Mouse (Mus musculus) MEL (cell line): ENCODE results near the gene Alkbh4. TPM values are rescaled to one million over a fixed set of nuclear protein-coding genes. Genes with fewer than 3 reads are reported as not detected.

Experiments used
- DNase-seq: peaks from one replicate; pipeline ENCODE4 v3.0.0; 2011; ENCODE audit warnings: low read depth, low spot score
- H3K27ac ChIP-seq: 2 replicates; pipeline ENCODE4 v1.5.1; 2012; ENCODE audit warnings: low read depth, mild to moderate bottlenecking, control low read depth, low read length, moderate library complexity; ENCODE audit not compliant: control insufficient read depth
- H3K27me3 ChIP-seq, 2 experiments: fragments of 150-350 bp in 1 of 2; sonication (generic) in 1 of 2; 2 replicates each; pipeline ENCODE4 v1.6.1; 2012; ENCODE audit warnings: low read length in 2 of 2, mild to moderate bottlenecking in 2 of 2, improper control_type of control experiment in 1 of 2, moderate library complexity in 1 of 2; ENCODE audit not compliant: insufficient read depth in 2 of 2, control insufficient read depth in 1 of 2
- H3K36me3 ChIP-seq, 2 experiments: 2 replicates each; pipeline ENCODE4 v1.6.1; 2012 to 2014; ENCODE audit warnings: low read length in 2 of 2, improper control_type of control experiment in 1 of 2, inconsistent platforms in 1 of 2, mild to moderate bottlenecking in 1 of 2; ENCODE audit not compliant: insufficient read depth in 2 of 2, control insufficient read depth in 1 of 2
- H3K4me1 ChIP-seq, 2 experiments: fragments of 150-350 bp in 1 of 2; sonication (generic) in 1 of 2; 2 replicates each; pipeline ENCODE4 v1.6.1; 2012; ENCODE audit warnings: low read length in 2 of 2, improper control_type of control experiment in 1 of 2, mild to moderate bottlenecking in 1 of 2; ENCODE audit not compliant: insufficient read depth in 2 of 2, control insufficient read depth in 1 of 2
- H3K4me3 ChIP-seq, 2 experiments: fragments of 150-350 bp in 1 of 2; sonication (generic) in 1 of 2; 2 replicates each; pipeline ENCODE4 v1.5.1; 2012; ENCODE audit warnings: low read depth in 2 of 2, low read length in 2 of 2, mild to moderate bottlenecking in 2 of 2, moderate library complexity in 2 of 2, control low read depth in 1 of 2, improper control_type of control experiment in 1 of 2; ENCODE audit not compliant: control insufficient read depth in 1 of 2, insufficient read depth in 1 of 2
- H3K79me2 ChIP-seq: 2 replicates; pipeline ENCODE4 v1.6.1; 2012; ENCODE audit warnings: mild to moderate bottlenecking, low read length, moderate library complexity; ENCODE audit not compliant: control insufficient read depth, poor library complexity, insufficient read depth
- H3K9ac ChIP-seq: 2 replicates; pipeline ENCODE4 v1.6.1; 2012; ENCODE audit warnings: low read depth, mild to moderate bottlenecking, control low read depth, low read length, moderate library complexity; ENCODE audit not compliant: control insufficient read depth, poor library complexity, severe bottlenecking
- H3K9me3 ChIP-seq: fragments of 150-350 bp; sonication (generic); replicated peaks from 2 replicates; pipeline ENCODE4 v1.6.1; 2012; ENCODE audit warnings: mild to moderate bottlenecking, low read length, improper control_type of control experiment, moderate library complexity; ENCODE audit not compliant: insufficient read depth
- BHLHE40 ChIP-seq: IDR thresholded peaks from 2 replicates; pipeline ENCODE4 v1.6.1; 2012; ENCODE audit warnings: low read depth, mild to moderate bottlenecking, inconsistent platforms, low read length, improper control_type of control experiment, borderline replicate concordance
- CTCF ChIP-seq, 3 experiments: IDR thresholded peaks in 2 of 3; conservative IDR thresholded peaks in 1 of 3; 2 replicates each; pipeline ENCODE4 v1.5.1; 2011 to 2012; ENCODE audit warnings: low read length in 3 of 3, low read depth in 2 of 3, mild to moderate bottlenecking in 2 of 3, improper control_type of control experiment in 1 of 3, inconsistent platforms in 1 of 3, mixed read lengths in 1 of 3, moderate library complexity in 1 of 3; ENCODE audit not compliant: control insufficient read depth in 1 of 3, insufficient read depth in 1 of 3, poor library complexity in 1 of 3, severe bottlenecking in 1 of 3
- E2F4 ChIP-seq: IDR thresholded peaks from 2 replicates; pipeline ENCODE4 v1.6.1; 2011; ENCODE audit warnings: low read depth, low read length, improper control_type of control experiment, borderline replicate concordance
- GABPA ChIP-seq: IDR thresholded peaks from 2 replicates; pipeline ENCODE4 v1.6.1; 2012; ENCODE audit warnings: low read depth, mild to moderate bottlenecking, inconsistent platforms, low read length, improper control_type of control experiment, moderate library complexity
- HCFC1 ChIP-seq: IDR thresholded peaks from 2 replicates; pipeline ENCODE4 v1.6.1; 2012; ENCODE audit warnings: low read depth, mild to moderate bottlenecking, inconsistent platforms, low read length, improper control_type of control experiment, moderate library complexity
- JUND ChIP-seq: IDR thresholded peaks from 2 replicates; pipeline ENCODE4 v1.6.1; 2011; ENCODE audit warnings: low read depth, mild to moderate bottlenecking, improper control_type of control experiment, low read length
- KAT2A ChIP-seq: conservative IDR thresholded peaks from 2 replicates; pipeline ENCODE4 v1.6.1; 2012; ENCODE audit warnings: low read depth, low read length, improper control_type of control experiment, inconsistent platforms
- MAX ChIP-seq: IDR thresholded peaks from 2 replicates; pipeline ENCODE4 v1.6.1; 2011; ENCODE audit warnings: low read length, improper control_type of control experiment
- MEF2A ChIP-seq: IDR thresholded peaks from 2 replicates; pipeline ENCODE4 v1.6.1; 2014; ENCODE audit warnings: low read depth, mild to moderate bottlenecking, inconsistent platforms, low read length, improper control_type of control experiment; ENCODE audit not compliant: poor library complexity, insufficient replicate concordance, severe bottlenecking; ENCODE audit errors: extremely low read depth
- MXI1 ChIP-seq: IDR thresholded peaks from 2 replicates; pipeline ENCODE4 v1.6.1; 2011; ENCODE audit warnings: mild to moderate bottlenecking, low read depth, low read length, improper control_type of control experiment
- MYB ChIP-seq: IDR thresholded peaks from 2 replicates; pipeline ENCODE4 v1.6.1; 2011; ENCODE audit warnings: mild to moderate bottlenecking, low read depth, low read length, improper control_type of control experiment
- MYC ChIP-seq: IDR thresholded peaks from 2 replicates; pipeline ENCODE4 v1.6.1; 2011; ENCODE audit warnings: low read depth, mild to moderate bottlenecking, low read length, improper control_type of control experiment, moderate library complexity
- NELFE ChIP-seq: IDR thresholded peaks from 2 replicates; pipeline ENCODE4 v1.6.1; 2011; ENCODE audit warnings: low read depth, low read length, improper control_type of control experiment
- POLR2AphosphoS2 ChIP-seq: IDR thresholded peaks from 2 replicates; pipeline ENCODE4 v1.6.1; 2011; ENCODE audit warnings: low read length, improper control_type of control experiment
- POLR2AphosphoS5 ChIP-seq: IDR thresholded peaks from 2 replicates; pipeline ENCODE4 v1.6.1; 2012; ENCODE audit warnings: low read depth, borderline replicate concordance, mild to moderate bottlenecking, inconsistent platforms, low read length, moderate library complexity, mixed read lengths
- RAD21 ChIP-seq: IDR thresholded peaks from 2 replicates; pipeline ENCODE4 v1.6.1; 2011; ENCODE audit warnings: mild to moderate bottlenecking, low read depth, low read length, improper control_type of control experiment
- RCOR1 ChIP-seq: IDR thresholded peaks from 2 replicates; pipeline ENCODE4 v1.6.1; 2012; ENCODE audit warnings: low read depth, mild to moderate bottlenecking, inconsistent platforms, low read length, improper control_type of control experiment
- SIN3A ChIP-seq: IDR thresholded peaks from 2 replicates; pipeline ENCODE4 v1.6.1; 2012; ENCODE audit warnings: low read length, improper control_type of control experiment, inconsistent platforms
- SMC3 ChIP-seq: IDR thresholded peaks from 2 replicates; pipeline ENCODE4 v1.6.1; 2011; ENCODE audit warnings: low read depth, low read length, improper control_type of control experiment
- TAL1 ChIP-seq: IDR thresholded peaks from 2 replicates; pipeline ENCODE4 v1.6.1; 2012; ENCODE audit warnings: mild to moderate bottlenecking, inconsistent platforms, low read length, moderate library complexity, mixed read lengths
- TBP ChIP-seq: IDR thresholded peaks from 2 replicates; pipeline ENCODE4 v1.8.0; 2011; ENCODE audit warnings: low read depth, low read length, improper control_type of control experiment
- TCF12 ChIP-seq: IDR thresholded peaks from 2 replicates; pipeline ENCODE4 v1.6.1; 2014; ENCODE audit warnings: low read depth, mild to moderate bottlenecking, inconsistent platforms, low read length, improper control_type of control experiment, moderate library complexity
- polyA plus RNA-seq, 2 experiments: library from polyadenylated mRNA; stranded (reverse) in 1 of 2; unstranded in 1 of 2; fragments of >175 nt in 1 of 2; fragments of >200 nt in 1 of 2; gene quantifications; 2 replicates each; pipeline versions ENCODE4 v1.2.1 to v1.2.4; 2012; ENCODE audit warnings: low replicate concordance in 2 of 2, low read depth in 1 of 2; ENCODE audit not compliant: insufficient read length in 2 of 2, insufficient read depth in 1 of 2, missing spikeins in 1 of 2
- total RNA-seq: library from RNA; depleted of rRNA; stranded (reverse); fragments of 300-350 nt; gene quantifications from 2 replicates; pipeline ENCODE4 v1.2.3, GENCODE M21; 2012

The Alkbh4 gene
- total and polyA plus RNA-seq, 3 experiments: 23.2 to 24.2 TPM; not detected in 1

DNA sequence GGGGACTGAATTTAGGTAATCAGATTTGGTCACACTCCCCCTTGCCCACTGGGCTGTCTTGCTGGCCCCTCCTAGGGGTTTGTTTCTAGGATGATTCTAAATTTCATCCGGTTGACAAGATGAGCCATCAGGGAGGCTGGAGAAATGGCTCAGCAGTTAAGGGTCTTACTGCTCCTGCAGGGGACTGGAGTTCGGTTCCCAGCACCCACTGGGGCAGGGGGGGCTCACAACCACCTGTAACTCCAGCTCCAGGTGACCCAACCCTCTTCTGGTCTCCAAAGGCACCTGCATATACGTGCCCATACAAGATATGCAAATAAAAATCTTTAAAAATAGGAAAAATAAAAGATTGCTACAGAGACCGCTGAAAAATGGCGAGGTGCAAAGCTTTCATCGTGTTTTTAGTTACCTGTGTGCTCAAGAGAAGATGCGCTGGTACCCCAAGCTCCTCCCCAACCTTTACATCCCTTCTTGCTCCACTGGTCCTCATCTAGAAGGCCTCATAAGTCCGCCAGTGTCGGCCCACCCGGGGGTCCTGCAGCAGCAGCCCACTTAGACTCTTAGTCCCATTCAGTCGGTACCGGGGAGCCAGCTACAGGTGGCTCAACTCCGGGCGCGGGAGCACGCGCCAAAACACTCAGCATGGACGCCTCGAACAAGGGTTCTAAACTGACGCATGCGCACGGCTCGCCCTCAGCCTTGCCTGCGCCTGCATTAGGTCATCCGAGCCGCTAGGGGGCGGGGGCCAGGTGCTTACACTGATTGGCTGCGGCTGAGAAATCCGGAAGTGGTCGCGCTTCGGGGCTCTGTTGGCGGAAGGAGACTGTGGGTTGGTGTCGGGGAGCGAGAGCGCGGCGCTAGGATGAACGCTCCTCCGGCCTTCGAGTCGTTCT lies 19.8 kb upstream of the Alkbh4 start, which contains the start of gene Polr2j (continued):
- no peak for TF ChIP-seq JUND
- peak; percentile 92; the same call in 1 of the 2 replicates for TF ChIP-seq GABPA
- no peak for TF ChIP-seq POLR2AphosphoS5
- peak; percentile 60; the same call in 1 of the 2 replicates for TF ChIP-seq MYC
- peak; percentile 96 for TF ChIP-seq POLR2AphosphoS2
- peak; percentile 84 for TF ChIP-seq MXI1
- TF ChIP-seq TCF12: peak; percentile 79
- TF ChIP-seq HCFC1: peak; percentile 98
- no peak; the same call in 1 of the 2 replicates for TF ChIP-seq TAL1
- peak; percentile 78; the same call in 1 of the 2 replicates for TF ChIP-seq KAT2A

DNA sequence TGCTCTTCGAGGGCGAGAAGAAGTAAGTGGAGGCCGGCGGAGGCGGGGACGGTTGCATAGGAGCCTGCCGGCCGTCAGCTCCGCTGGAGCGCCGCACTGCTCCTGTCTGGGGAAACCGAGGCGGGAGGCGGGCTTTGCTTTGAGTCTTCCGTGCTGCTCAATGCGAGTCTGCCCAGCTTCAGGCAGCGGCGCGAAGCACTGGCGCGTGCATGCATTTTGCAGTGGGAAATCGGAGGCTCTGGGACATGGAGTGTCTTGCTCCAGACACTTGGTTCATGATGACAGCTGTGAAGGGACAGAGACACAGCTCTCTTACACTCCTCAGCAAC lies 19.2 kb upstream of the Alkbh4 start:
- Histone ChIP-seq H3K9me3 (no peaks in the 10 kb centered on the region), H3K4me1 (peaks cover 0 to 15% of the 10 kb centered on the region in 2 experiments; a peak in 2 of 4 replicates), H3K9ac (peak overlapping the region; percentile 94), H3K4me3 (peak overlapping the region; percentile 71 to 84), H3K36me3 (peaks cover 1 to 3% of the 10 kb centered on the region in 2 experiments; a peak in 2 of 4 replicates), H3K79me2 (peaks cover 26% of the 10 kb centered on the region), H3K27ac (peak overlapping the region; percentile 67), H3K27me3 (no peaks in the 10 kb centered on the region)
- TF ChIP-seq MYC (peak; percentile 6; the same call in 1 of the 2 replicates), MYB (peak; percentile 4; the same call in 1 of the 2 replicates), SIN3A (peak; percentile 58), MAX (peak; percentile 77; the same call in 1 of the 2 replicates), E2F4 (no peak), POLR2AphosphoS2 (no peak)
- DNase-seq: no peak

DNA sequence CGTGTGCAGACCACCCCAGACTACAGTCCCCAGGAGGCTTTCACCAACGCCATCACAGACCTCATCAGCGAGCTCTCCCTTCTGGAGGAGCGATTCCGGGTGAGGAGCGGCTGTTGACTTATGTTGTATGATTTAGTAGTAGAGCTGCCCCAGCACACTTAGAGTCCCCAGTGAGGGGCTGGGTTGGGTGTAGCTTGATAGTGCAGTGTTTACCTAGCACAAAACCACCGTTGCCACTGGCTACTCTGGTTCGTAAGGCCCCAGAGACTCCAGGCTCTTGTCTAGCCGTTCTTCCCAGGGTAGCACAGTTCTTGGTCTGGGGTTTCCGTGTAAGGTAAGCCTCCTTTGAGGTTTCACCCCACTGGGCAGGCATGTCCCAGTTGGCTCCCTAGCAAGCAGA lies 13.8 kb upstream of the Alkbh4 start:
- TF ChIP-seq MEF2A: no peak
- TF ChIP-seq POLR2AphosphoS5: no peak
- TF ChIP-seq RAD21: no peak
- no peak for TF ChIP-seq BHLHE40
- TF ChIP-seq RCOR1: no peak
- TF ChIP-seq MYC: no peak
- no peak for TF ChIP-seq CTCF (IDR thresholded peaks at IDR 0.05 in 2 of 3, conservative IDR thresholded peaks at IDR 0.05 in 1 of 3; ENCODE audit: control insufficient read depth in 1 of 3, insufficient read depth in 1 of 3, low read depth in 2 of 3, low read length in 3 of 3, poor library complexity in 1 of 3, severe bottlenecking in 1 of 3)
- no peak for TF ChIP-seq TBP
- TF ChIP-seq TCF12: no peak
- TF ChIP-seq NELFE: no peak
- TF ChIP-seq SMC3: no peak
- no peak for TF ChIP-seq KAT2A
- Histone ChIP-seq H3K9me3 (no peaks in the 10 kb centered on the region), H3K27ac (no peak overlapping the region), H3K9ac (no peak overlapping the region), H3K4me3 (no peak overlapping the region), H3K36me3 (peaks cover 3% of the 10 kb centered on the region in 2 experiments; a peak in 3 of 4 replicates), H3K4me1 (peaks cover 0 to 11% of the 10 kb centered on the region in 2 experiments; a peak in 2 of 4 replicates), H3K27me3 (no peaks in the 10 kb centered on the region), H3K79me2 (peaks cover 18% of the 10 kb centered on the region)
- no peak for DNase-seq
